Mouse (Mus musculus): ENCODE results near the gene 4930539E08Rik.
A peak's percentile ranks its signal among the peaks of the same experiment; 100 is the strongest.

Gene 4930539E08Rik

GRCm38 (mm10) chr17:28929369-28929768, 14.2 kb upstream of the 4930539E08Rik start:
- DNase-seq, result no peak

DNA sequence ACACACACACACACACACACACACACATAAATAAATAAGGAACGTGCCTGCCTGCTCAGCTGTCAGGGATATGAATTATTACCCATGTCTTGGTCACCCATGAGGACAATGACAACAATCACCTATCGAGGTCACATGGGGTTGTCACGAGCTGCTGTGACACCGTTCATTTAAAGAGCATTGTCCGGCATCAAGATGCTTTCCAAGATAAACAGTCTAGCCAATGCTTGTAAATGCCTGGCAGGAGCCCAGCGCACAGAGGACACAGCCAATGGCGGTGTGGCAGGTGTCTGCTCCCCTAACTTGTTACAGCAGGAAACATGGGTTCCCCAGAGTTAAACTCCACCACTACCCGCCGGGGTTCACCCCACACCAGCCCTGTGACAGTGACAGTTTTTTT, 12.9 kb upstream of the 4930539E08Rik start:
- DNase-seq, result no peak

DNA sequence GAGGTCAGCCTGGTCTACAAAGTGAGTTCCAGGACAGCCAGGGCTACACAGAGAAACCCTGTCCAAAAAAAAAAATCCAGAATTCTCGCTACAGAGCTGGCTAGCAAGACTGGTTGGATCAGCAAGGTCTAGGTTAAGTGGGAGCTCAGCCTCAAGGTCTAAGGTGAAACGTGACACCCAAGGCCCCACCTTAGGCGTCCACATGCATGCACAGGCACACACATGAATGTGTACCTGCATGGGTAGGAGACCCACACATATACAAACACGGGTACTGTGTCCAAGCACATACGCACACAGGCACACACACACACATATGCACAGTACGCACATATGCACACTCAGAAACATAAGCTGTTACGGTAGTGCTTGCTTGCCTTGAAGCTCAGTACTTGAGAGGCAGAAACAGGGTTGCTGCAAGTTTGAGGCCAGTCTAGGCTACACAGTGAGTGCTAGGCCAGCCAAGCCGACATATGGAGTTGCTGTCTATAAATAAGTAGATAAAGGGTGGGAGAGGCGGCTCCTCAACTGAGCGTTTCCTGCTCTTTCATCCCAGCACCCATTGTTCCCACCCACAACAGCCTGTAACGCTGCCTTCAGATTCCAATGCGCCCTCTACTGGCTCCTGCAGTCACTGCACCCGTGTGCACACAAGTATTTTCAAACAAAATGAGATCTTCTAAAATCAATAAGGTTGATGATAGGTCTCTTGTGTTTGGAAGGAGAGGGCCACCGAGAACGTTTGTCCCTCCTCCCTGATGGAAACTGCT, 11.9 kb upstream of the 4930539E08Rik start:
- peak; percentile 26 for DNase-seq

- DNase-seq, result peak; percentile 85
Observed at GRCm38 (mm10) chr17:28926380-28926779, 11.3 kb upstream of the 4930539E08Rik start.

- DNase-seq, result no peak
Observed at GRCm38 (mm10) chr17:28924957-28925595, 10.0 kb upstream of the 4930539E08Rik start.

DNA sequence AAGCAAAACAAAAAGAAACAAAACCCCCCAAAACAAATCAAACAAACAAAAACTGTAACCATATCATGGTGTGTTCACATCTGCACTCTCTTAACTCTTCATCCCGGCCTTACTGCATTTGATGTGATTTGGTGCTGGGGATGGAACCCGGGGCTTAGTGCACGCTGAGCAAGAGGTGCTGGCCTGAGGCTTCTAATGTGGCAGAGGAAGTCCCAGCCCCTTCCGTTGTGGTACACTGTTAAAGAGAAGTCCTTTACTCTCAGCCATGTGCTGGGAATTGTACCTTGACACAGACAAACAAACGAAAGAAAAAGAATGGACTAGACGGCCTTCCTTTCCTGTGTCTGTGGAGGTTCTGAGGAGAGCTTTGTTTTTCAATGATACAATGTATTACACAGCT, 7.0 kb upstream of the 4930539E08Rik start:
- DNase-seq, result no peak

GRCm38 (mm10) chr17:28921086-28921485, 6.0 kb upstream of the 4930539E08Rik start:
- no peak for DNase-seq

DNA sequence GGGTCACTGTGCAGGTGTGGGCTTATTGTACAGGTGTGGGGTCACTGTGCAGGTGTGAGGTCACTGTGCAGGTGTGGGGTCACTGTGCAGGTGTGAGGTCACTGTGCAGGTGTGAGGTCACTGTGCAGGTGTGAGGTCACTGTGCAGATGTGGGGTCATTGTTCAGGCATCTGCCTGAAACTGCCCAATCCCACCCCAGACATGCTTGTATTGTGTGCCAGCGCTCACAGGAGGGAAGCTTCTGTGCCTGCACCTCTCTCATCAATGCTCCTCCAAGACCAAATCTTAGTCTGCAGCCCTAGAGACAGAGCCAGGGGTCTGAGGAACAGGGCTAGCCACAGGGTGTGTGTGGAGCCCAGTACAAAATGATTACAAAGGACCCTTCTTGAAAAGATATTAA, 1.4 kb upstream of the 4930539E08Rik start:
- no peak for DNase-seq

DNA sequence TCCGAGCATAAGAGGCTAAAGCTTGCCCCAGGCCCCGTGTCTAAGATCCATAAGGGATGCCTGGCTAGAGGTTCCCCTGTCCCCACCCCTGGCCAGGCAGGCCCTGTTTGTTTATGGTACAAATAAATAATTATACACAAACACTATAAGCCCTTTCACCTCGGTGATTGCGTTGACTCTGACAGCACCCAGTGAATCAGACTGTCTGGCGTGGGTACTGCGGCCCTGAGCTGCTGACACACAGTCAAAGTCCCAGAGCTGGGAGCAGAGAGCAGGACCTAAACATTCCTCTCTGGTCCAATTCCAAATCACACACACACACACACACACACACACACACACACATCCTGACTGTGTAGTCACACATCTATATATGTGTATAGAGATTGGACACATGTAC, 1.2 kb downstream of the 4930539E08Rik start:
- DNase-seq, result no peak

DNA sequence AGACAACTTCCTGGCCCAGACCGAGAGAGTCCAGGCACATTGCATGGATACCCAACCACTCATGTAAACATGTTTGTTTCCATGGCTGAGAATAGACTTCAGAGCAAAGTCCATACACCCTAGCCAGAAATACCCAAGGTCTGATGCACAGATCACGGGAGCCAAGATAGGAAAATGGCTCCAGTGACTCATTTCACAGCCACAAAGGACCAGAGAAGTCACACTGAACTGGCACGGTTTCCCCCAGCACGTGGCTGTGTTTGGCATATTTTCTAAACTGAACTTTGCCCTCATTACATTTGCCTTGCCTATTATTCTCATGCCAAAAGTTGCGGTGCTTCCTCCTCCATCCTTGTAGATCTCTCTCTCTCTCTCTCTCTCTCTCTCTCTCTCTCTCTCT, 1.9 kb downstream of the 4930539E08Rik start:
- no peak for DNase-seq

DNA sequence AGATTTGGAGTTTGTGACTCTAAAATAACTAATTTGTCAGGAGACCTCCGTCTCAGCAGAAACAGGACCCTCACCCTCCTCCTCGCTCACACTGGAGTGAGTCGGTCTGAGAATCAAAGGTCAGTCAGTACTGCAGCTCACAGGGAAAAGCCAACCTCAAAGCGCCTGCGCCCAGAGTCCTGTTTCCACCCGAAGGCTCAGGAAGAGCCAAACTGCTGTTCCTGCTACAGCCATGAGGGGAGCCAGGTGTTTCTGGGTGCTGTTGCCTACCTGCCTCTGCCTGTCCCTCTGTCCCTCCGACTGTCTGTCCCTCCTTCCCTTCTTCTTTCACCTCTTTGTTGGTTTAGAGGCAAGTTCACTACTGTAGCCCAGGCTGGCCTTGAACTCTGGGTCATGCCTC, 5.0 kb downstream of the 4930539E08Rik start:
- DNase-seq, result no peak

DNA sequence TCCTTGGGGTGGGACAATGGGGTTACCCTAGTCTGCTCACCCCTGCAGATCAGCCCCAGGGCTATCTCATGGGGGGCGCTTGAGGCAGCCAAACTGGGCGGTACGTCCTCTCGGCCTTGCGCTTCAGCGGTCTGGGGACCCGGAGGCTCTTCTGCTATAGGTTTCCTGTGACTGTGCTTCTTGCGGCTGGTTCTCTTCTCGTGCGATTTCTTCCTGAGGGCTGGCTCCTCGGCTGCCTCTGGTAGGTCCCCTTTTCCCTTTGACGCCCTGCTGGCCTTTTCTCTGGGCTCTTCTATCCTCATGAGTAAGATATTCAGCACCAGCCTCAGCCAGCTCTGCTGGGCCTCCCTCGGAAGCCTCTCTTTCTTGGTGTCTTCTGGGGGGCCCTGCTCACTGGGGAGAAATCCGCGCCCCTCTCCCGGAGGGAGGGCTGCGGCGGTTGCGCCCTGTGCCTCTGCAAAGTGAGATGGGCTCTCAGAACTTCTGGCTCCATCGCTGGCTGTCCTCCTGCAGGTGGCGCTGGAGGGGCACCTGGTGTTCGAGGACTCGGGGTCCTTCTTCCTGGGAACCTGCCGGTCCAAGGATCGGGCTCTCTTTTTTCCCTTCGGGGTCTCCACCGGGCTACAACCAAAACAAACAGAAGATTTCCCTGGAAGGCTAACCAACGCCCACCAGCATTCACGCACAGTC, 5.7 kb downstream of the 4930539E08Rik start:
- DNase-seq, result no peak

DNA sequence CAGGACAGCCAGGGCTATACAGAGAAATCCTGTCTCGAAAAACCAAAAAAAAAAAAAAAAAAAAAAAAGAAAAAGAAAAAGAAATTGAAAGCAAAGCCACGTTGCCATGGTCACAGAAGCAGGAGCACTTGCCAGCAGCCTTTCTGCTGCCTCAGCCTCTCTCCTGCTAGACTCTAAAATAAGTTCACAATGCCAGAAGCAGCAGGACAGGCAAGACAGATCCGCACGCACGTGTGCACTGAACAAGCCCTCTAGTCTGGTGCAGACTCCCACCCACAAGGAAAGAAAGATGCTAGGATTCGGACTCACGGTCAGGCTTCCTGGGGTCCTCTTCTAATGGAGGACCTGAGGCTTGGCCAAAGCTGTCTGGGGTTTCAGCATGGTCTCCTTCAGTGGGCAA, 7.2 kb downstream of the 4930539E08Rik start:
- DNase-seq, result no peak

DNA sequence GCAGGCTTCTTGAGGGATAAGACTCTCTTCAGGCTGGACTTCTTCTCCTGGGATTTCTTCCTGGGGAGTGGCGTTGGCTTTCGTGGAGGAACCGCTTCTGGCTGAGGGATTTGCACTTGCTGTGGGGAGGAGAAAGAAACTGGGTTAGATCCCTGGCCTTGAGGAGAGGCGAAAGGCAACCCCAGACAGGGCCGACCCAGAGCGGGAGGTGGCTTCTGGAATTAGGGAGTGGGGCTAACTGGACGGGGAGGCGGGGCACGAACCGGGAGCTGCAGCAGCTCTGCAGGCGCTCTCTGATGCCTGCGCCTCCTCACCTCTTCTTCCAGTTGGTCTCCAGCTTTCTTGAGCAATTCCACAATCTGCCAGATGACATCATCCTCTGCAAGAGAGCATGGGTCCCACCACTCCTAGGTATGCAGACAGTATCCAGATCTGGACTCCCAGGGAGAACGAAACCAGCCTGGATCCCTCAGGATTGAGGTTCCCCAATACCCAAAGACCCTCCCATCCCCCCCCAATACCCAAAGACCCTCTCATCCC, 9.7 kb downstream of the 4930539E08Rik start:
- DNase-seq, result no peak

DNA sequence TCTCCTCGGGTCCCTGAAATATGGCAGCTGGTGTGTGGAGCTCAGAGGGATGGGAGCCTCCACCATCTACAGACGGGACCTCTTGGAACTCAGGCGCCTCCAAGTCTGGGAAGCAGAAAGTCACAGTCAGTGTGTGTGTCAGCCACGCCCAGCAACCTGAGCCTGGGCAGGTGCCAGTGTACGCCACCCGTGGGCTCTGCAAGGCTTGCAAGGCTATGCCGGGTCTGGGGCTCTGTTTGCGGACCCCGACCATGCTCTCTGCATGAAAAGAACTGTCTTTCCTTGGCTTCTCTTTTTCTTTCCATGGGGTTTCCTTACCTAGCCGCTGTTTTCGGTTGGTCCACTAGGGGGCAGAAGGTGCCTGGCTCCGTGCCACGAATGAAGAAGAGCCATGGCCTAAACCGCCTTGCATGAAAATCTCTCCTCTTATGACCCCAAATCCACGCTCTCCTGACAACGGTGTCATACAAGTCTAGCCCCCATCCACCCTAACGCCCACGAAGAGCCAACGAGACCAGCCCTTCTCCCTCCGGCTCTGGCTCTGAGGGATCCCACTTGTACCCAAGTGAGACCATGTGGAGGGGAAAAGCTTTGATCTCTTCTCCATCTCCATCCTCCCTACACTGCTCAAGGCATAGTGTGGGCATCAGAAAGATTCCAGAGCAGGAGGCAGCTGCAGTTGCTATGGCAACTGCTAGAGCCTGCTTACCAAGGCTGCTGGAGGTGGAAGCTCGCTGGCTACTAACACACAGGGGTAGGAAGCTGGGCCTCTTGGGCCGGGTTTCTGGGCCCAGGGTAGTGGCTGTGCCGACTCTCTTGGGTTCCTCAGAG, 10.4 kb downstream of the 4930539E08Rik start:
- peak; percentile 77 for DNase-seq

DNA sequence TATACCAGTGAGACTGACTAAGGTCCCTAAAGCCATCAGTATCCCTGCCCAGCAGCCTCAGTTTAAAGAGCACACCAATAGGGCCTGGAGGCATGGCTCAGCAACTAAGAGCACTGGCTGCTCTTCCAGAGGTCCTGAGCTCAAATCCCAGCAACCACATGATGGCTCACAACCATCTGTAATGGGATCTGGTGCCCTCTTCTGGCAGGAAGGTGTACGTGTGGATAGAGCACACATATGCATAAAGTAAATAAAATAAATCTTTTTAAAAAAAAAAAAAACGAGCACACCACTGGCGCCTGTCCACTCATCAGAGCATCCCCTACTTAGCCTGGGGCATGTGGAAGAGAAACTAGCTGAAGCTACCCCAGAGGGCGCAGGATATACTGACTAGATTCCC, 13.6 kb downstream of the 4930539E08Rik start:
- DNase-seq, result no peak

DNA sequence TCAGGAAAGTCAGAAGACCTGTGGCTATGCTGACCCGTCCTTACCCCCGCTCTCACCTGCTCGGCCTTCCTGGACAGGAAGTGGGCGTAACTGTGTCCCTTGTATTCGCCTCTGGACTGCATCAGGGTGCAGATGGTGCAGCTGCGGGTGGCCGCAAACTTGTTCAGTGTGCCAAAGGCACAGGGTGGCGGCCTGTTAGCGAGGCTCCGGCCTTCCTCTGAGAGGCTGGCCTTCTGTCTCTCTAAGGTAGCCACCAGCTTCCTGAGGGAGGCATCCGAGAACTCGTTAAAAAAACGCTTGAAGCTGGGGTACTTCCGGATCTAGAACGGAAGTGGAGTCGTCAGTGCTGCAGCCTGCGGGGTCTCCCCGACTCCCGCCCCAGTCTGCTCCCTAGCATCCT, 15.7 kb downstream of the 4930539E08Rik start:
- peak; percentile 64 for DNase-seq

DNA sequence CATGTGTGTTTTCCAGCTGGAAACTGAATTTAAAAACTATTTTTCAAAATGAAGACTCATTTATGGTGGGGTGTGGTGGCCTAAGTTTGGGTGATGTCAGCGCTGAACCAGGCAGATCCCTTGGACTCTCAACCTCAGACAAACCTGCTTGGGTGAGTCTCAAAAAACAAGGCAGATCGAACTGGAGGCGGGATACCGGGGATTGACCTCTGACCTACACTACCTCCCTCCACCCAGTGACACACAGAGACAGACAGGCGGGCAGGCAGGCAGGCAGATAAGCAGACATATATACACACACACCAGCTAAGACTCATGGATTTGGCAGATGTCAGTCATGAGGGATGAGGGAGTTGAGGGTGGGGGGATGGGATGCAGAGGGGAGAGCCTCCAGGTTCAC, 16.9 kb downstream of the 4930539E08Rik start:
- no peak for DNase-seq

GRCm38 (mm10) chr17:28897817-28898216, 17.3 kb downstream of the 4930539E08Rik start:
- no peak for DNase-seq

- DNase-seq, result no peak
Observed at GRCm38 (mm10) chr17:28896095-28896780, 18.9 kb downstream of the 4930539E08Rik start.

- DNase-seq, result no peak
Observed at GRCm38 (mm10) chr17:28895217-28895875, 19.8 kb downstream of the 4930539E08Rik start.
